Mouse (Mus musculus): Measurements from ENCODE around the gene Aldh1a1. TPM values are rescaled to one million over a fixed set of nuclear protein-coding genes. Genes with fewer than 3 reads are reported as not detected.
"Not testable (repeated sequence)": the region's sequence is repeated elsewhere in the genome, so short reads cannot be mapped to it uniquely, and the experiment has no call there.

Gene Aldh1a1
- total RNA-seq, 2 experiments from 2014 or later, result 43.8 TPM

DNA sequence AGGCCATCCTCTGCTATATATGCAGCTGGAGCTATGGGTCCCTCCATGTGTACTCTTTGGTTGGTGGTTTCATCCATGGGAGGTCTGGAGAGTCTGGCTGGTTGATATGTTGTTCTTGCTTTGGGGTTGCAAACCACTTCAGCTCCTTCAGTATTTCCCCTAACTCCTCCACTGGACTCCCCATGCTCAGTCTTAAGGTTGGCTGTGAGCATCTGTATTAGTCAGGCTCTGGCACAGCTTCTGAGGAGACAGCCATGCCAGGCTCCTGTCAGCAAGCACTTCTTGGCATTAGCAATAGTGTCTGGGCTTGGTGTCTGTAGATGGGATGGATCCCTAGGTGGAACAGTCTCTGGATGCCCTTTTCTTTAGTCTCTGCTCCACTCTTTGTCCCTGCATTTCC is 155.0 kb downstream of the Aldh1a1 start:
- not testable (repeated sequence) for DNase-seq (ENCODE audit: low spot score in 2 of 2)

GRCm38 (mm10) chr19:20650008-20650407 is 157.5 kb downstream of the Aldh1a1 start:
- no peak for DNase-seq (ENCODE audit: low spot score in 2 of 2)

GRCm38 (mm10) chr19:20653082-20653676 is 160.7 kb downstream of the Aldh1a1 start:
- no peak for DNase-seq (ENCODE audit: low spot score in 2 of 2)

- no peak for DNase-seq (ENCODE audit: low spot score in 2 of 2)
Measured at GRCm38 (mm10) chr19:20654141-20654873, 161.8 kb downstream of the Aldh1a1 start.

DNA sequence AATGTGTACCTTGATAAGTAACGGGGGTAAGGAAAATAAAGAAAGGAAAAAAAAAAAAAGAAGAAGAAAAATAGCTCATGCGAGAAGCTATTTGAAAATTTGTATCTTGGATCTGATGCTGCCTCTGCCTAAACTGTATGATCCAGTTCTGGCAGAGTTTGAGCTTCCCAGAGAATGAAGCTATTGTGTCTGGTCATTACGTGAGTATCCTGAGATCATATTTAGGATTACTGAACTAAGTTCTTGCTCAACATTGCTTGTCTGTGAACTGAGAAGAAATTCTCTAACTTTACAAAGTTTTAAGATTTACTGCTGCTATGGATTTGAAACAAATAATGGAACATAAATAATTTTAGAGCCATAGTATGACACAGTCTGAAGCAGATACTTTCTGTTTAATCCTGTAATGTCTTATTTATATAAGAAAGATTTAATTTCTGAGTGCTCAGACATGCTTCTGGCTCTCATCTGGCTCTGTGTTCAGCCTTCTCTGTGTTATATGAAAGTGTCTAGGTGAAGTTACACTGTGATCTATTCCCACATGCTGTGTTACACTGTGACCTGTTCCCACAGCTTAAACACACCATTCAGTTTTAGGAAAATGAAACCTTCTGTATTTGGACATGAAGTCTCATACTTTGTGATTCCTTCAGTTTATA is 185.3 kb downstream of the Aldh1a1 start:
- DNase-seq (ENCODE audit: low spot score in 2 of 2), result no peak

Other genes with a start within 250 kb of the Aldh1a1 start
- gene Anxa1, start 101.8 kb upstream of the Aldh1a1 start, total RNA-seq (2021), result 1 to 10 TPM; 1.4 to 2.5 TPM
- under 1 TPM; 0.15 to 0.25 TPM for gene Aldh1a7, start 234.8 kb downstream of the Aldh1a1 start, total RNA-seq (2021)